Mouse (Mus musculus) bone marrow macrophage, adult 2 months (primary cell): ENCODE data around the gene Zbtb24.

ENCODE experiments used
- CTCF ChIP-seq: IDR thresholded peaks from 2 replicates; pipeline ENCODE4 v1.5.1; 2012; ENCODE audit warnings: low read depth, mild to moderate bottlenecking, low read length, moderate library complexity
- POLR2A ChIP-seq: IDR thresholded peaks from 2 replicates; pipeline ENCODE4 v1.6.1; 2012; ENCODE audit warnings: mild to moderate bottlenecking, low read depth, low read length, borderline replicate concordance

DNA sequence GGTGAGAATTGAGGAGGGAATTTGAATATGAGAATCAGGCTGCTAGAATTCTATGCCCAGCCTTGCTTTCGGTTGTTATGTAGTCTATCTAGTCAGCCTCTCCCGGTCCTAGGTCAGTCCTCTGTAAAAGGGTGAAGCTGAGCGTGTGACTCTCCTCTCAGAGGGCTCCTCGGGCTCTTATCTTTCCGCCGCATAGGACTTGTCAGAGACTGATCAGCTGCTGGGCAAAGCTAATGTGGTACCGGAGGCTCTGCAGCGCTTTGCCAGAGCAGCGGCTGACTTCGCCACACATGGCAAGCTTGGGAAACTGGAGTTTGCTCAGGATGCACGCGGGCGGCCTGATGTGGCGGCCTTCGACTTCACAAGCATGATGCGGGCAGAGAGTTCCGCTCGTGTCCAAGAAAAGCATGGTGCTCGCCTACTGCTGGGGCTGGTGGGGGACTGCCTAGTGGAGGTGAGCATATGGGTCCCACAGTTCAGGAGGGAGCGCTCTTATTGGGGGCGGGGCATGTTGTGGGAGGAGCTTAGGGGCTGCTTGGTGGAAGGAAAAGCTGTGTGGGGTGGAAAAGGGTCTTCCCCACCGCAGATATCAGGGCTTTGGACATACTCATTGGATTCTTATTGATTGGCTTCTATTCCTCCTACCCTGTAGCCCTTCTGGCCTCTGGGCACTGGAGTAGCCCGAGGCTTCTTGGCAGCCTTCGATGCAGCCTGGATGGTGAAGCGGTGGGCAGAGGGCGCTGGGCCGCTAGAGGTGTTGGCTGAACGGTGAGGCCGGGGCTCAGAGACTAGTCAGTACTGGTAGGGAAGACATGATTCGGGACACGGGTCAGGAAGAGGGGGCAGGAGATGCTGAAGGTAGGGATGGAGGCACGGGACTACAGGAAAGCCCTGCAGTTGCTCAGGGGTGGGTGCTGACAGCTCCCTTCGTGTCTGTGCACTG is 31.0 kb downstream of the Zbtb24 start:
- TF ChIP-seq POLR2A (no peak), CTCF (no peak)
